Mouse (Mus musculus) liver, adult 2 months (tissue): Measurements from ENCODE around the gene Rnf187.

Source experiments
- CTCF ChIP-seq: fragments of 200-500 bp; IDR thresholded peaks from 2 replicates; pipeline ENCODE4 v1.5.1; 2011; ENCODE audit warnings: low read depth, low read length, control low read depth
- POLR2A ChIP-seq: fragments of 200-500 bp; IDR thresholded peaks from 2 replicates; pipeline ENCODE4 v1.6.1; 2011; ENCODE audit warnings: low read length, control low read depth; ENCODE audit not compliant: insufficient read depth; ENCODE audit errors: extremely low read depth

DNA sequence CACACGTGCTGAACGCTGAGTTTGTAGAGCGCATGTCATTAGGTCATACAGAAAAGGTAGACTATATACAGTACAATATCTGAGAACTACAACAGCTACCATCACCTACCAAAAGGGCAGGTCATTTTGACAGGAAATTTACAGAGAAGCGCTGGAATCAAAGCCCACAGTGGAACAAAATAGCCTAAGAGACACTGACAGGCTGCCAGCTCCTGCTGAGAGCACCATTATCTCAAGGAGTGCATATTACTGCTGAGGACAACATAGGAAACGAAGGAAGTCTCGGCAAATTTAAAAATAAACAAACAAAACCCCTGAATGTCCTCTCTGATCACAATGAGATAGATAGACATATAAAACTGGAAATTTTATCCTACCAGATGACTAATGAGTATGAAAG is 41.2 kb downstream of the Rnf187 start:
- TF ChIP-seq CTCF (no peak), POLR2A (no peak)
